Mouse (Mus musculus) bone marrow, adult 2 months (tissue): Measurements from ENCODE around the gene AU021092.

Experiments
- CTCF ChIP-seq: fragments of 200-500 bp; IDR thresholded peaks from 2 replicates; pipeline ENCODE4 v1.5.1; 2011; ENCODE audit warnings: low read length, control low read depth; ENCODE audit not compliant: control insufficient read depth, insufficient read depth
- POLR2A ChIP-seq: fragments of 200-500 bp; IDR thresholded peaks from 2 replicates; pipeline ENCODE4 v1.6.1; 2011; ENCODE audit warnings: low read depth, mild to moderate bottlenecking, control low read depth, low read length, borderline replicate concordance; ENCODE audit not compliant: control insufficient read depth

DNA sequence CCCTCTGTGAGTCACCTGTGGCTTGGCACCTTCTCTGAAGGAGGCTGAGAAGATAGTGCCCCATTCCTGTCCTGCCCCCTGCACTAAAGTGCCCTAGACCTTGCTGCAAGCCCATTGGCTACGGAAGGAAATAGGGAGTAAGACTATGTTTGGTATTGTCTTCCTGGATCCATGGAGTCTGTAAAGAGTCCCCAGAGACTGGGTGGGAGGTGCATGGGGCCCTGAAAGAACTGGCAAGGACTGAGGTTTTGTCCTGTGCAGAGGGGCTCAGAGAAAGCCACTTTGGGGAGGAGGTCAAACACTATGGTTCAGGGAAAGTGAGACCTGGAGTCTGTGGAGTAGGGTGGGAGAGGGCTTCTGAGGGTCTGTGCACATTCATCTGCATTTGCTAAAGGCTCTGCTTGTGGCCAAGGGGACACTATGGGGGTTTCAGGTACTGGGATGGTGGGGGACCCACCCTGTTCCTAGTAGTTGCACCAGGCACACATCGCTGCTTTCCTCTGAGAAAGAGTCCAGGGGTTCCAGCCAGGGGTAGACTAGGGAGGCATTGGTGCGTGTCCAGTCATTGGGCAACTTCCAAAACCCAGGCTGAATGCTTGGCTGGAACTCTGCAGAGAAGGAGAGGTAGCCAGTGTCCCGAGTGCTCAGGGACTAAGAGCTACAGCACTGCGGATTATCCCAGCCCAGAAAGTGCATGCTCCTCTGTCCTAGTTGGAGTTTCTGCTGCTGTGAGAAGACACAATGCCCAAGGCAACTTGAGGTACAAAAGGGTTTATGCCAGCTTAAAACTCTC, 4.6 kb downstream of the AU021092 start:
- TF ChIP-seq POLR2A (no peak), CTCF (no peak)
